Mouse (Mus musculus) kidney, adult 2 months (tissue): ENCODE data around the gene Fibcd1.

Experiments used
- CTCF ChIP-seq: fragments of 200-500 bp; conservative IDR thresholded peaks from 2 replicates; pipeline ENCODE4 v1.5.1; 2011; ENCODE audit warnings: low read depth, mild to moderate bottlenecking, control low read depth, low read length, moderate library complexity, mixed read lengths; ENCODE audit not compliant: insufficient read depth, insufficient read length
- POLR2A ChIP-seq: fragments of 200-500 bp; IDR thresholded peaks from one replicate; pipeline ENCODE4 v1.6.1; 2011; ENCODE audit warnings: low read depth, low read length, control low read depth

GRCm38 (mm10) chr2:31822524-31823371 lies 23.1 kb downstream of the Fibcd1 start:
- TF ChIP-seq POLR2A (no peak), CTCF (no peak)
